Mouse (Mus musculus) T-helper 17 cell (primary cell): ENCODE data around the gene Cct8.
"Not testable (repeated sequence)": the region's sequence is repeated elsewhere in the genome, so short reads cannot be mapped to it uniquely, and the experiment has no call there.

ENCODE experiments used
- in situ Hi-C, 2 experiments: fragments of 300-600 bp; cut with MboI, MseI; formaldehyde crosslinking; loops; 1 replicate in 1 of 2; 2 replicates in 1 of 2; pipeline ENCODE4 v1.15.1; 2025; ENCODE audit warnings: high pct_unique_total_duplicates in 2 of 2

Gene Cct8

DNA sequence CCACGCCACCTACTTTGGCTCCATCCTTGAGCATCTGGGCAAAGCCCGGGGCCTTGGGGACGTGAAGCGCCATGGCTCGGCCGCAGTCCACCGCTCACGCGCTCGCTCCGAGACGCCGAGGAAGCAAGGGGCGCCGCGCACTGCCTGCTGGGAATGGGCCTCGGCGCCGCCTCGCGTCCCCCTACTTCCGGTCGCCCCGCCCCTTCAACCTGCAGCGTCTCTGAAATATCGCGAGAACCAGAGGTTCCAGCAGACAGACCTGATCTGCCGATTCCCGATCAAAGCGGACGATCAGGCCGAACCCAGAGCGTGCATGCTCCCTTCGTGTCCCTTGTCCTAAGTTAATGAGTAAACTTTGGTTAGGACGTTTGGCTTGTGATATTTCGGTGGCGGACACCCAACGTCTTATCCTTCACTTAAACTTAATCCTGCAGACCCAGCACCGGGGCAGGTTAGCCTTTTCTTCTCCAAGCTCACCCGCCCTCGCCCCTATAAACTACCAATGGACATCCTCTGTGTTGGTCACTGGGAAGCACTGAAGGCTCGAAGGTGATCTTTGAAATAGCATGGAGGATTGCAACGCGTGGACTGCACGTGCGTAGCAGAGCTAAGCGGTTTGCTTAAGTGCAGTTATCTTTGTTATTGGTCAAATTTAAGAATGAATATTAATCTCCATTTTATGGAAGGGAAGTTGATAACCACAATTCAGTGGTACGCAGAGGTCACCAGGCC, at the start of gene Cct8:
TSS of gene Cct8 (minus strand) at position 158 of the 732 bp plus-strand sequence.
- in situ Hi-C loops = no loop called here

DNA sequence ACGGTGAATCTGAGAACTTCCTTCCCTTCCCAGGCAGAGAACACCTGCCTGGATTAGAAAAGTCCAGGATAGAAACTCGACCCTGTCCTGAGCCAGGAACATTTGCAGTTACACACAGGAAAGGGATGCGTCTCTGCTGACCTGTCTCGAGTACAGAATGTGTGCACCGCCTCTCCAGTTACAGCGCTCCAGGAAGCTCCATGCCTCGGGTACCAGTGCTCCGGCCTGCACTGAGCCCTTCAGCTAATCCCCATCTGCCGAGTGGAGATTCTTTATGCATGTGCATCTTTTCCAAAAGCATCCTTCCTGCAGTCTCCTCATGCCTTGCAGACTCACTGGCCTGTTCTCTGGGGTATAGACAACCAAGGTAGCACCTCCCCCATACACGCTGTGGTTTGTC, 33.1 kb upstream of the Cct8 start:
- in situ Hi-C loops = loop anchor here in 1 of 2 experiments (25.0 kb wide), 1 partner anchor 1309 kb away; the partner anchor contains the start of gene Krtap14

DNA sequence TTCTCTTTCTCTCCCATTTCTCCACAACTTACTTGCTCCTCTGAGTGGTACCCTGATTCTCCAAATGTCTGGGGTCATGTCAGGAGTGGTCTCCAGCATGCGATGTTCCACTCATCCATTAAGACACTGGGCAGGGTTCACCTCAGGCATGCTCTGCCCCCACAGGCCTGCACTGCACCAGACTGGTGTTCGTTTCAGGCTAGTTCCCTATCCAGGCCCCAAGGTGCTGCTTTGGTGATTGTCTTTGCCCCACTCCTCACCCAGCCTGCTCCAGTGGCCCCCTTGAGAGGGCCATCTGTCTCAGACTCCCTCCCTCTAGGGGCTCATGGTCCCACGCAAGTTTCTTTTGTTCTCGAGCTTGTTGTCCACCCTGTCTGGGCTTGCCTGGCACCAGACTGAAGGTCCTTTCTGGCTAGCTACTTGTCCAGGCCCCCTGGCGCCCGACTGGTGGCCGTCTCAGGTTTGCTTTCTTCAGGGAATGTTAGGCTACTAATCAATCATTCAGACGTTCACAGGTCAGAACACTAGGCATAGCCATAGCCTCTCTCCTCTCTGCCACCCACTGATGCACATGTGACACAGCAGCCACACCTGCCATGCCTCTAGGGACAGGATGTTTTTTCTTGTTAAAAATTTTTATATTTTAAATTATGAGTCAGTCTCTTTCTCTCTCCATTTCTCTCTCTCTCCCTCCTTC, 32.0 kb upstream of the Cct8 start:
- in situ Hi-C loops = loop anchor here in 1 of 2 experiments (25.0 kb wide), 1 partner anchor 1310 kb away; the partner anchor contains the start of gene Krtap14

DNA sequence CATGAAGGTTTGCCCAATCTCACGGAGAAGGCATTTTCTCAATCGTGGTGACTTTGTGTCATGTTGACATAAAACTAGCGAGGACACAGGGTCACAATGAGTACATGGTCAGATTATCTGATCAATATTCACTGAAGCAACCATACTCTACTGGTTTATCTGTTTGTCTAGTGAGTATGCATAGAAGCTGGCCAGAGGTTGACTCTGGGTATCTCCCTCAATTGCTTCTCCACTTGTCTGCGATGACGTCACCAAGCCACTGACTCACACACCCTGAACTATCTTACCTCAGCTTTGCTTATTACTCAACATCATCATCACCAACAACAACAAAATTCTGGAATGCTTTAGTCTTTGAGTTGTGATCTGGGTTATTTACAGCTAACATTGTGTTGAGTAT, 28.6 kb upstream of the Cct8 start:
- in situ Hi-C loops = loop anchor here (5.0 to 25.0 kb wide), 2 partner anchors 228 to 688 kb away; no protein-coding TSS in a partner anchor

DNA sequence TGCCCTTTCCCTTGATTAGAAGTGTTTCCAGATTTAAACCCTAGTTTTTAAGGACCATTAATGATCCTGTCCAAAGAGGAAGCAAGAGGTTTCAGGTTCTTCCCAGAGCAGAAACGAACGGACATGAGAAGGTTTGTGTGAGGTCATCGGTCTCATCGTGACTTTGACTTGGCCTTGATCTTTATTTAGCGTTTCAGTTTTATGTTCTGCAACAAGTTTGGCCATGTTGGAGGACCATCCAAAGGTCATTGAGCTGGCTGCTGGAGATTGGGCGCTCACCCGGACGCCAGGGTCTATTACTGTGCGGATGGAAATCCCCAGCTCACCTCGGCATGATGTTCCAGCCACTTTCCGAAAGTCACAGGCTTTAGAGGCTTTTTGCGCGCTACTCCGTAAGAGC, 16.7 kb upstream of the Cct8 start:
- in situ Hi-C loops = loop anchor here (5.0 to 25.0 kb wide), 2 partner anchors 685 to 700 kb away; no protein-coding TSS in a partner anchor

DNA sequence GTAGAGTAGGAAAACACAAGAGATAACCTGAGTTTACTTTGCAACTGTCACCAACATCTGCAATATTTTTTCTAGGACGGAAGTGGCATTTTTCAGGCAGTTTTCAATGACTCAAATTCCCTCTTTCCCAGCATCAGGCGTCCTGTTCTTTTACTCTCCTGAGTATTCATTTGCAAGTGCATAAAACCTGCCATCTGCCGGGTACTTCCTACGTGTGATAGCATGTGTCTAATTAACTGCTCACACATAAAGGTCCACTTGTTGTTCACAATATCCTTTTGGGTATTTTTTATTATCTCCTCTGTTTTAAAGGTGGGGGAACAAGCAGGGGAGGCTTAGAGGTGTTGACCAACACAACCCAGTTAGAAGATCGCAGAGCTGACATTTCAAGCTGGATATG, 16.0 kb upstream of the Cct8 start:
- in situ Hi-C loops = loop anchor here (5.0 to 25.0 kb wide), 2 partner anchors 686 to 701 kb away; no protein-coding TSS in a partner anchor

DNA sequence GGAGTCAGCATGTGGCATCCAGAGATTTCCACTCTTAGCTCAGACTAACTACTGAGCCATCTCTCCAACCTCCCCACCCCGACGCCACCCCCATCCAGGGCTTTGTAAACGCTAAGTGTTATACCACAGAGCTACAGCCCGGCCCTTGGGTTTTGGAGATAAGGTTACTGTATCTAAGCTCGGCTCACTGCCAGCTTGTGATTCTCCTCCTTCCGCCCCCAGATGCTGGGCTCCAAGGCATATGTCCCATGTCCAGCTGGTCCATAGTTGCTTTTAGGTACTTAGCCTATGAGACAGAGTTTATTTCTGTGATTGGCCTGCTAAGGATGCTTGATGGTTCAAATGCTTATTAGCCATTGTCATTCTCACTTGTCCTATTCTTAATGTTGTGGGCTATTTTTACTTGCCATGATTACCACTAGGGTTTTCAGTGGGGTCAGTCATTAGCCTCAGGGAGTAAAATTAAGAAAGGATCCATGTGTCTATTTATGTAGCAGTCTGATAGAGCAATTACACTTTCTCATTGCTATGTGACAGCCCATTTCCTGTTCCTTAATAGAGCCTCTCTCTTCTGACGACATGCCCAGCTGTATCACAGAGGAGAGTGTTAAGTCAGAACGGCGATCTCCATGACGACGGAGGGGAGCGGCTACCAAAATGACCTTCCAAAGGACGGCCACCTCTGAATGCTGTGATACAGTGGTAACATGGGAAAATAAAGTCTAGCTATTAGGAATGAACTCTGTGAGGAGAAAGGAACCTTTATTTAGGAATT, 5.8 kb upstream of the Cct8 start:
- in situ Hi-C loops = loop anchor here (5.0 to 25.0 kb wide), 2 partner anchors 36 to 711 kb away; no protein-coding TSS in a partner anchor

DNA sequence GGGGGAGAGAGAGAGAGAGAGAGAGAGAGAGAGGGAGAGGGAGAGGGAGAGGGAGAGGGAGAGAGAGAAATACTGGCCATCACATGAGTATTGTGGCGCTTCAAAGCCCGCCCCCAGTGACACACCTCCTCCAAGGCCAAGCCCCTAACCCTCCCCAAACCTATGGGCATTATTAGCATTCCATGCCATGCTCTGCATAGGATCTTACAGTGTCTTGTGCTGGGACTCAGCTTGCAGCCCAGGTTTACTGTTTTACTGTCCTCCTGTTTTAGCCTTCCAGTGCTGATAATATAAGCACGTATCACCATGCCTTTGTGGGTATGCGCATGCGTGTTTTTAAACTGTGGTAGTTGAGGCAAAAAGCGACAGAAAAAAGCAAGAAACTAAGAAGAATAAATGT, 3.9 kb upstream of the Cct8 start:
- in situ Hi-C loops = no loop called here

DNA sequence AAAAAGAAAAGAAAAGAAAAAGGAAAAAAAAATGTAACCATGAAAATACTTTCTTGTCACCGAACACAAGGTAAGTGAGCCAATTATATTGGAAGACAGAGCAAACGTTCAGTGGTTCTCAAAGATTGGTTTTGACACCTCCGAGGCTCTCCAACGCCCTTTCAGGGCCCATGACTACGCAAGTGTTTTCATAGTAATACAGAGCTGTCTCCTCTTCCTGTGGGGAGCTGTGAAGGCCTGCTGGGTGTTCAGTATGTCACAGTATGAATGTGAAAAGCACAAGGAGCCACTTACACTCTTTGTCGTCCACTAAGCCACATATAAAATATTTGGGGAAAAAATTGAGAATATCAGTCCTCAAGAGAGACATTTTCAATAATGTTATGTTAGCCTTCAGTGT, 1.5 kb upstream of the Cct8 start:
- in situ Hi-C loops = no loop called here

DNA sequence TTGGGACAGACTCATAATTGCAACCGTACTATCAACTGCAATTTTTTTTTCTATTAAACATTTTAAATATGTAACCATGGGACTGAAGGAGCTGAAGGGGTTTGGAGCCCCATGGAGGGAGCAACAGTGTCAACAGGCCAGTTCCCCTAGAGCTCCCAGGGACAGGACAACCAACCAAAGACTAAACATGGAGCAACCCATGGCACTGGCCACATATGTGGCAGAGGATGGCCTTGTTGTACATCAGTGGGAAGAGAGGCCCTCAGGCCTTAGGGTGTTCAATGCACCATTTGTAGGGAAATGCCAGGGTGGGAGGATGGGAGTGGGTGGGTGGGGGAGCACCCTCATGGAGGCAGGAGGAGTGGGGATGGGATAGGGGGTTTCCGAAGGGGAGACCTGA, 1.1 kb upstream of the Cct8 start:
- in situ Hi-C loops = no loop called here

DNA sequence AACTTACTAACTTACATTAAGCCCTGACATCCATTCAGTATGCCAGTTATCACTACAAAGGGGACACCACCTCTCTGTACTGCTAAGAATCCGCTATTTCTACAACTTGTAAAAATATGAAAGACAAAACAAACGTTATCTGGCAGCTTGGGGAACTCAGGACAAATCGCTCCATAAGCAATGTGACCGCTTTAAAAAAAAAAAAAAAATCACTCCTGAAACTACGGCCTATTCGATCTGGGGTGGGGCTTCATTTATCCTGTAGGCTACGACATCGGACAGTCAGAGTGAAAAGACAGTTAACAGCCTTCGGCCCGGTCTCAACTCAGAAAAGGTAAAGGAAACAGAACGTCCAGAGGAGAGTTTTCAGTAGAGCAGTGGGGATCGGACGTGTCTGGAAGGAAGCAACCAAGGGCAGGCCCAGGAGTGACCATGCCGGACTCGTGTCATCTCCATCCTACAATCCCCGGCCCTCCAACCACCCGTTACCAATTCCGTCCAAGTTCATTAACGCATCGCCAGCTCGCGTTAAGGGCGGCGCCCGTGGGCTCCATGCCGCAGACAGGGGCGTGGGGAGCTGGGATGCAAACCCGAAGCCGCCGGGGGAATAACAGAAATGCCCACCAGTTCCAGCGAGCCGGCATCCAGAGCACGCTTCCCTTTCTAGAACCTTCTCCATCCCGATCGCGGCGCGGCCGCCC, 568 bp downstream of the Cct8 start:
- in situ Hi-C loops = no loop called here

DNA sequence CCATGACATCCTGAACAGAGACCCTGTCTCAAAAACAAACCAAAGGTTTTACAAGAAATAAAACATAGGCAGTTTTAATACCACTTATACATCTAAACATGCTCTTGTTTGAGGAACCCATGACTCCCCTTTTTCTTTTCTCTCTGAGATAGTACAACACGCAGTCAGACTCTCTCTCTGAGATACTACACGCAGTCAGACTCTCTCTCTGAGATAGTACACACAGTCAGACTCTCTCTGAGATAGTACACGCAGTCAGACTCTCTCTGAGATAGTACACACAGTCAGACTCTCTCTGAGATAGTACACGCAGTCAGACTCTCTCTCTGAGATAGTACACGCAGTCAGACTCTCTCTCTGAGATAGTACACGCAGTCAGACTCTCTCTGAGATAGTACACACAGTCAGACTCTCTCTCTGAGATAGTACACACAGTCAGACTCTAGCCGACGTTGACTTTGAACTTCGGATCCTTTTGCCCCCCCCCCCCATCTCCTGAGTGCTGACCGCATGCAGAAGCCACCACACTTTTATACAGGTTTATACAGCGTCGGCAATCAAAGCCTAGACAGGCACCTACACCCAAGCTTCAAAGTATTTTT, 3.4 kb downstream of the Cct8 start:
- in situ Hi-C loops = not testable (repeated sequence)

DNA sequence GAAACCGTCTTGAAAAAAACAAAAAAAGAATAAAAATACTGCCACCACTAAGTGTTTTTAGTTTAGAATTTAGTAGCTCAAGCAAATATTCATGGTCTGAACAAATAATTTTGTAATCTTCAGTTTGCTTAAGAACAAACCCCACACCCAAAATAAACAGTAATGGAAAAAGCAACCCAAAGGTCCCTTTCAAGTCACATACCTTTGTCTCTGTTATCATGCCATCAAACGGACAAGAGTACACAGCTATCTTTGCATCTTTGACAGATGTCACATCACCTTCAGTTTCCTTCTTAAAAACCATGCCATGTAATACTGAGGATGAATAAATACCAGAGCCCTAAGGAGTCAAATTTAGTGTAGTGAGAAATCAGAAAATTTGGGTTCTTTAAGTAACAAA, 7.1 kb downstream of the Cct8 start:
- in situ Hi-C loops = loop anchor here in 1 of 2 experiments (5.0 kb wide), 1 partner anchor 76 kb away; no protein-coding TSS in a partner anchor

DNA sequence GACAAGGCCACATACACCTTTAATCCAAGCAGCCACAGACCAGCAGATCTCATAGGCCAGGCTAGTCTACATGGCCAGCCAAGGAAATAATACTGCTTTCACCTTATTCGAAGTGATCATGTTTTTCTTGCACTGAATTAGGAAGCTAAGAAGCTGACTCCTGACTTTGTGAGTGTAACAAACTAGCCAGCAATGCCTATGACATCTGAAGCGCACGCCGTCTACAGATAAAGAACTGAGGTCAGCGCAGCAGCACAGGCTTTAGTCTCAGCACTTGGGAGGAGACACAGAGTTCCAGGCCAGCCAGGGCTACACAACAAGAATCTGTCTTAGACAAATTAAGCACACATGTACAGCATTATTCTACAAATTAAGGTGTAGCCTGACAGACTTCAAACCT, 8.9 kb downstream of the Cct8 start:
- in situ Hi-C loops = loop anchor here in 1 of 2 experiments (5.0 kb wide), 1 partner anchor 74 kb away; no protein-coding TSS in a partner anchor

DNA sequence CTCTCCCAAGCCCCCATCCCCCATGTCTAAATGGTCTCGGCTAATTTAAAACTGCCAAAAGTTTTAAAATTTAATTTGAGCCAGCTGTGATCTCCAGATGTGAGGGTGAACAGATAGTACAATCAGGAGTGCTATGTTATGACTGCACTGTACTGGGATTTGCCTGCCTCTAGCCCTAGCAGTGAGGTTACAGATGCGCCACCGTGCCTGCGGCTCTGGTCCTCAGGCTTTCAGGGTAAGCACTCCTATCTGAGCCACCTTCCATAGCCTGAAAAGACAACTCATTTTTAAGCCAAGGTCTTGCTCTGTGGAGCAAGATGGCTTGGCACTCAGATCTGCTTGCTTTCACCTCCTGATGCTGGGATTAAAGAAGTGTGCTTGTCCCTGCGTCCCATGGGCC, 11.3 kb downstream of the Cct8 start:
- in situ Hi-C loops = no loop called here

DNA sequence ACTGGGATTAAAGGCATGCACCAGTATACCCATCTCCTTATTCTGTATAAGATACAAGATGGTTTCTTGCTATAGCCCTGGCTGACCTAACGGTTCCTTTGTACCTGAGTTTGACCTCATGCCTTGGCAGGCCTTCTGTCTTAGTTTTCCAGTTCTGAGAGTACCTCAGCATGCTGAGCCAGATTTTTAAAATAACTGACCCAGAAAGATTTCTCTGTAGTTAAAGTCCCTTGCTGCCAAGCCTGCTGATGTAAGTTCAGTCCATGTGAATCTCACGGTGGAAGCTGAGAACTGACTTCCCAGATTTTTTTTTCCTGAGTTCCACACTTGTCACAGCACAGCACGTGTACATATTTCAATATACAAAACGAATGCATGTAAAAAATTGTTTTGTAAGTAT, 25.1 kb downstream of the Cct8 start:
- in situ Hi-C loops = no loop called here

DNA sequence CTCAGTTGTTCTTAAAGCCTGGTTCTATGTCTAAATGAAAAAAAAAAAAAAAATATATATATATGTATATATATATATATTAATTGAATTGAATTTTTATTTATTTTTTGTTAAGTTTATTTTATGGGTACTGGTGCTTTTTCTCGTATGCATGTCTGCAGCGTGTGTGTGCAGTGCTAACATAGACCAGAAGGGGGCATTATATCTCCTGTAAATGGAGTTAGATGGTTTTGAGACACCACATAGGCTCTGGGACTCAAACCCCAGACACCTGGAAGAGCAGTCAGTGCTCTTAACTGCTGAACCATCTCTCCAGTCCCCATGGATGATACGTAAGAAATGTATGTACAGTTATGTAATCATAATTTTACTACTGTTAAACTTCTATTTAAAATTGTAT, 36.9 kb downstream of the Cct8 start:
- in situ Hi-C loops = no loop called here

DNA sequence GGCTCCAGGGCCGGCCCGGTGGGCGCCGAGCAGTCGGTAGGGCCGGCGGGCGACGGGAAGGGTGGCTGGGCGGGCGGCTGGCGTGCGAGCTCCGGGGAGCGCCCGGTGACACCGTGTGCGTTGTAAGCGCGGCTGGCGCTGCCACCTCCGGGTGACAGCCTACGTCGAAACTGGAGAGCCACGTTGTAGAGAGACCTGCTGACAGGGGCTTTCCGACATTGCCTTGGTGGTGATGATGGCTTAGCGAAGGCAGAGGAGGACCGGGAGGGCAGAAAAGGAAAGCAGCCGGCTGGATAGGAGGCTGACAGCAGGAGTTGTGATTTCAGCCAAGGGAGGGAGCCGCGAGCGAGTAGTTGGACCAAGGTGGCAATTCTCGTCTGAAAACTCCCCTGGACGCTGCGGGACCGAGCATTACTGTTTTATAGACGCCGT, 40.5 kb downstream of the Cct8 start:
- in situ Hi-C loops = no loop called here

DNA sequence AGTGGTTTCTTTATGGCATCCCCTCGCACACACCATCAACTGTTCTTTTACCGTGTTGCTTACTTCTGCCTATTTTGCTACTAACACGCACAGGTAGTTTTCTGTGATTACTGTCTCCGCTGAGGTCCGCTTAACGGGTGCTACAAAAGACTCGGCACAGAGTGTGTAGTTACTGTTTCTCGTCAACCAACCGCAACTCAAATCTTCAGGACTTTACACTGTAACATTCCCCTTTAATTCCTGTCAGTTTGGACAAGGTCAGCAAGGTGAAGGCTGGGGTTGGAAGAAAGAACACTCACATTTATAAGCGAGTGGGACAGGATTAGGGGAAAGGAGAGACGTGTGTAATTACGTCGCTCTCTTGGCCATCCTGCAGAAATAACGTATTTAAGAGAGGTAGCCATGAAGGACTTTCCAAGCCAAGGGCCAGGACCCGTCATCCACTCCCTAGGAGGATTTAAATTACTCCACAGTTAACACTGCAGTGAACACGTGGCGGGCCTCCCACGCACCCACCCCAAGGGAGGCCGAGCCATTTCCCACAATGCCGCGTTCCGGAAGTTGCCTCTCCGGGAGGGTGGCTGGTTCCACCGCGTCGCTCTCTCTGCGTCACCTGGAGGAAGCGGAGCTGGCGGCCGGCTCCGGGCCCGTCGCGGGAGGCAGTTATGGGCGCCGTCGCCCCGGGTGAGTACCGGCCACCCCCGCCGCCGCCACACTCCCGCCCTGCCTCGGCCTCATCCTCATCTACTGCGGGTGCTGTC, 41.1 kb downstream of the Cct8 start, which contains the start of gene Usp16:
TSS of gene Usp16 (plus strand) at position 285 of the 761 bp plus-strand sequence.
- in situ Hi-C loops = no loop called here

DNA sequence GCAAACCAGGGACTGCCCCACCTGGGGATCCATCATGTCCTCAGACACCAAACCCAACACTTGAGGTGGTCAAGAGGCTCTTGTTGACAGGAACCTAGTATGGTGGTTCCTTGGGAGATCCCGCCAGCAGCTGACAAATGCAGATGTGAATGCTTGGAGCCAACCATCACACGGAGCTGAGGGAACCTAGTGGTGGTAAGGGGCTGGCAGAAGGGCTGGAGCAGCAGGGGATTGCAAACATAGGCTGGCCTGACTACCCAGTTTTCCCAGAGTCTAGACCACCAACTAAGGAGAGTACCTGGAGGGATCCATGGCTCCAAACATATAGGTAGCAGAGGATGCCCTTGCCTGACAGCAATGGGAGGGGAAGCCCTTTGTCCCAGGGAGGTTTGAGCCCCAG, 42.4 kb downstream of the Cct8 start:
- in situ Hi-C loops = no loop called here
